Mouse (Mus musculus) kidney, postnatal 14 days (tissue): ENCODE results near the gene Fam151a.
A peak's percentile ranks its signal among the peaks of the same experiment; 100 is the strongest.
"Not testable (repeated sequence)": the region's sequence is repeated elsewhere in the genome, so short reads cannot be mapped to it uniquely, and the experiment has no call there.

Experiments
- DNase-seq: peaks from one replicate; pipeline ENCODE4 v3.0.0; 2022; ENCODE audit warnings: mixed read lengths

Gene Fam151a

DNA sequence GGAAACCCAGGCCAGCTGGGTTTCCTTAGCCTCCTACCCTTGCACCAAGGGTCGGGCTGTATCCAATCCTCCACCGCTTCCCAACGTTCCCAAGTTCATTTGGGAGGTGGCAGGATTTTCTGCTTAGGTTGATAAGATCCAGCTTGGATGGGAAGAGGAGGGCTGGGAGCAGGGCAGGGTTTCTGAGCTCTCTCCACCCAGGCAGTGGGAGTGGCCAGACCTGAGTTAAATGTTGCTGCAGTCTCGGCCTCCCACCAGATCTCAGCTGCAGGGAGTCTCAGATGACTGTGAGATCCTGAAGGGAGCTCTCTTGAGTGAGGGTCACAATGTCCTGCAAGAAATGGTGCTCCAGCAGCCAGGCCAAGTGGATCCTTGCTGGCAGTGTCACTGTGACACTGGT lies at the start of gene Fam151a:
Gene Fam151a (plus strand): TSS at position 254 of the 400 bp plus-strand sequence.
- DNase-seq, result peak; percentile 67

- DNase-seq, result no peak
These were observed 44.9 kb upstream of the Fam151a start for GRCm38 (mm10) chr4:106688636-106689296.

- DNase-seq, result no peak
These were observed 39.8 kb upstream of the Fam151a start for GRCm38 (mm10) chr4:106693841-106694430.

GRCm38 (mm10) chr4:106699989-106700388 lies 33.7 kb upstream of the Fam151a start:
- DNase-seq, result peak; percentile 42

- DNase-seq, result no peak
These were observed 32.9 kb upstream of the Fam151a start for GRCm38 (mm10) chr4:106700798-106701197.

DNA sequence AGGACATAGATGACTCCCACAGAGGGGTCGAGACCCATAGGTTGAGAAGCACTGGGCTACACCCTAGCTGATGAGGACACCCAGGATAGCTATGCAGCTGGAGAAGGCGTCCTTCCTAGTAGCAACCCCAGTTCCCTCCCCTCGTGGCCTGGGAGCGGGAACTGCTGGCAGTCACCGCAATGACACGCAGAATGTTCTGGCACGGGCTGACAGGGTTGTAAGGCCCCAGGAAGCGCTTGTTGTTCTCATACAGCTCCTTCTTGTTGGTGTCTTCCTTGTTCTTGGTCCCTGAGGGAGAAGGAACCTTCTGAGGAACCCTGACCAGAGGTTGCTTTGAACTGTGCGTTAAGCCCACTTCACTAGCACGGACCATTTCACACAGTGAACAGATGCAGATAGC lies 29.7 kb upstream of the Fam151a start:
- no peak for DNase-seq

- DNase-seq, result peak; percentile 52
These were observed 29.3 kb upstream of the Fam151a start for GRCm38 (mm10) chr4:106704416-106704815.

DNA sequence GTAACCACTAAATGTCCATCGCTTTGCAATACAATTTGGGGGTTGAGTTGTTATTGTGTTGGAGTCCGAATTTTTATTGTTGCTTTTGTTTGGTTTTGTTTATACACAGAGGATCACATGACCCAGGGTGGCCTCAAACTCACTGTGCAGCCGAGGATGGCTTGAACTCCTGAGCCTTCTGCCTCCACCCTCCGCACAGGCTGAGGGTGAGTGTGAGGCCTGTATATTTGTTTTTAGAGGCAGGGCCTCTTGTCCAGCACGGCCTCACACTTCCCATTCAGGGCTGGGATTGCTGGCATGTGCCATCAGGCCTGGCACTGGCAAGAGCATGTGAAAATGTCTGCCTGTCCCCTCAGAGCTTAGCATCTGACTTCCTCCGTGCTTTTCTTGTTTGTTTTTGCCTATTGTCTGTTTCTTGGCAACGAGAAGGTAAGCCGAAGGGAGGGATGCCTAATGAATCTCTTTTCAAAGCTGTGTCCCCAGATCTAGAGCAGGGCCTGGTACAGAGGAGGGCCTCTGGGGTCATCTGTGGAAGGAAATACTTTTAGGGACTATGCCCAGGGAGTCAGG lies 28.5 kb upstream of the Fam151a start:
- no peak for DNase-seq

GRCm38 (mm10) chr4:106707957-106708356 lies 25.7 kb upstream of the Fam151a start:
- no peak for DNase-seq

DNA sequence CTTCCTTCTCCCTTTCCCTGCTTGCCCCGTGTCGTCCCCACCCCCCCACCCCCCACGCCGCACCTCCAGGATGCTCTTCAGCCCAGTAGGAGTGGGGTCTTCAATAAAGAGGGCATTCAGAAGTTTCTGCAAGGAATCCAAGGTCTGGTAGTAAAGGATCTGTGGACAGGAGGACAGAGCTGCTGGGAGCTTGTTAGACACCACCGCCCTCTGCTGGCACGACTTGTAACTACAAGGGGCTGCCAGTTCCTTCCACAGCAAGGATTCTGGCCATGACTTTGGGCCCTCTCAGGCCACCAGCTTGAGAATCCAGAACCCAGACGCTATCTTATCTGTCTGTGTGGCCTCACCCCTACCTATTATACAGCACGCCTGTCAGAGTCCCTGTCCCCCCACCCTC lies 25.3 kb upstream of the Fam151a start:
- peak; percentile 83 for DNase-seq

DNA sequence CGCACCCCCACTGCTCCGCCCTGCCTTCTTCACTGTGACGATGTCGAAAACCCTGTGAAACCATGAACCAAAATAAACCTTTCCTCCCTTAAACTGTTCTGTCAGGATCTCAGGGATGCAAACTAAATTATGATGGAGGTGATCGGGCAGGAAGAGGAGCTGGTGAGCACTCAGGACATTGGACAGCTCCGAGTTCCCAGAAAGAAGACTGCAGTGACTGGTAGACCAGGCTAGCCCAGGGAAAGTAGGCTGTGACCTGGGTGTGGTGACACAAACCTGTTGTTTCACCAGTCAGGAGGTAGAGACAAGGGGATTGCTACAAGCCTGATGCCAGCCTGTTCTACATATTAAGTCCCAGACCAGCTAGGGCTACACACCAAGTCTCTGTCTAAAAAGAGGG lies 20.1 kb upstream of the Fam151a start:
- DNase-seq, result no peak

GRCm38 (mm10) chr4:106720631-106721030 lies 13.1 kb upstream of the Fam151a start:
- DNase-seq, result no peak

GRCm38 (mm10) chr4:106730814-106731213 lies 2.9 kb upstream of the Fam151a start, which contains the start of gene Mroh7:
Gene Mroh7 (minus strand): TSS chr4:106730925.
- peak; percentile 82 for DNase-seq

GRCm38 (mm10) chr4:106736884-106737283 lies 3.2 kb downstream of the Fam151a start:
- DNase-seq, result not testable (repeated sequence)

- DNase-seq, result peak; percentile 18
These were observed 4.2 kb downstream of the Fam151a start for GRCm38 (mm10) chr4:106737904-106738303.

GRCm38 (mm10) chr4:106745862-106746261 lies 12.2 kb downstream of the Fam151a start:
- no peak for DNase-seq

GRCm38 (mm10) chr4:106747001-106747580 lies 13.4 kb downstream of the Fam151a start:
- DNase-seq, result no peak

DNA sequence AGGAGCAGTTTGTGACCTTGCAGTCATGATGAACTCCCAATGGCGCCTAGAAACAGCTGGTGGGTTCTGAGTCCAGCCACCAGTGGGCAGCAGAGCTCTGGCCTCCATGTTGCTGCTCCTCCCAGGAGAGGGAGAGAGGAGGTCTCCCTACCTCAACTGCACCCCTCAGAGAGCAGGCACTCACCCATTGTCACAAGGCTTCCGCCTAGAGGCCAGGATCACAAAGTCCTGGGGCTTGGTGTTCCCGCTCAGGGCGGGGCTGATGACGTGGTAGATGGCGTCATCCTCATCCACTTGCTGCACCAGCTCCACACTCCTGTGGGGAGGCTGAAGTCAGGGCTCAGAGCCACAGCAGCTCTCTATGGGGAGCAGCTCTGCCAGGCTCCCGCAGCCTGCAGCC lies 16.0 kb downstream of the Fam151a start:
- peak; percentile 68 for DNase-seq

DNA sequence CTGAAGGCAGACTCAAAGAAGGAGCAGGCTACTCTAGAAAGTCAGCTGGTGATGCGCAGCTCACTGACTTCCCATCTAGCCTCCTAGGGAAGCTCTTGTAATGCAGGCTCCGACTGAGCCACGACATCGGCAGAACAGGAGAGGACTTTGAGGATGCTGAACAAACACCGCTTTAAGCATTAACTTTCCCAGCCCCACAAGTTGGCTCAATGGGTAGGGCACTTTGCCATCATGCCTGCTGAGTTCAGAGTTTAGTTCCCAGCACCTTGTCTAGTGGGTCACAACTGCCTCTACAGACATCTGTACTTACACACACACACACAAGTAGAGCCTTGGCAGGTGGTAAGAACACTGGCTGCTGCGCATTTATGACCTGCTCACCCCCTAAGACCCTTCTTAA lies 18.0 kb downstream of the Fam151a start:
- no peak for DNase-seq

GRCm38 (mm10) chr4:106764166-106764565 lies 30.5 kb downstream of the Fam151a start:
- no peak for DNase-seq

DNA sequence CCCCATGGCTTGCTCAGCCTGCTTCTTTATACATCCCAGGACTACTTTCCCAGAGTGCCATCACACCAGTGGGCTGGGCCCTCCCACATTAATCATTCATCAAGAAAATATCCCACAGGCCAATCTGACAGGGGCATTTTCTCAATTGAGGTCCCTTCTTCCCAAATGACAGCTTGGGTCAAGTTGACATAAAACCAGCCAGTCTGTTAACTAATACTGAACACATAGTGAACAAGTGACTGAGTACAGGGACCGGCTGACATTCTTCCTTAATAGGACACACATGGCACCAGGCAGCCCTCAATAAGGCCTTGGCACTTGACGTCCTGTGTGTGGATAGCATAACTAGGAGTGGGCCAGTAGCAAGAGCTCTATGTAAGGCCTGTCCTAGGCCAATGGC lies 35.6 kb downstream of the Fam151a start:
- DNase-seq, result no peak

- DNase-seq, result no peak
These were observed 38.9 kb downstream of the Fam151a start for GRCm38 (mm10) chr4:106772558-106772957.

DNA sequence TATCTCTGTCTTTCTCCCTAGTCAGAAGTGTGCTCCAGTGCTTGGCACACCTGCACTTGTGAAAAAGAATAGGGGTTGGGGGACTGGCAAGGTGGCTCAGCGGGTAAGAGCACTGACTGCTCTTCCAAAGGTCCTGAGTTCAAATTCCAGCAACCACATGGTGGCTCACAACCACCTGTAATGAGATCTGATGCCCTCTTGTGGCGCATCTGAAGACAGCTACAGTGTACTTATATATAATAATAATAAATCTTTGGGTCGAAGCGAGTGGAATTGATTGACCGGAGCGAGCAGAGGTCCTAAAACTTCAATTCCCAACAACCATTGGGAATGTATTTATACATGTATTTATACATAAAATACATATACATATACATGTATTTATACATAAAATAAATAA lies 42.1 kb downstream of the Fam151a start:
- DNase-seq, result not testable (repeated sequence)

- DNase-seq, result no peak
These were observed 43.3 kb downstream of the Fam151a start for GRCm38 (mm10) chr4:106776998-106777397.
